Mouse (Mus musculus): ENCODE data around the gene Atp6v1a.
A peak's percentile ranks its signal among the peaks of the same experiment; 100 is the strongest.

Gene Atp6v1a

DNA sequence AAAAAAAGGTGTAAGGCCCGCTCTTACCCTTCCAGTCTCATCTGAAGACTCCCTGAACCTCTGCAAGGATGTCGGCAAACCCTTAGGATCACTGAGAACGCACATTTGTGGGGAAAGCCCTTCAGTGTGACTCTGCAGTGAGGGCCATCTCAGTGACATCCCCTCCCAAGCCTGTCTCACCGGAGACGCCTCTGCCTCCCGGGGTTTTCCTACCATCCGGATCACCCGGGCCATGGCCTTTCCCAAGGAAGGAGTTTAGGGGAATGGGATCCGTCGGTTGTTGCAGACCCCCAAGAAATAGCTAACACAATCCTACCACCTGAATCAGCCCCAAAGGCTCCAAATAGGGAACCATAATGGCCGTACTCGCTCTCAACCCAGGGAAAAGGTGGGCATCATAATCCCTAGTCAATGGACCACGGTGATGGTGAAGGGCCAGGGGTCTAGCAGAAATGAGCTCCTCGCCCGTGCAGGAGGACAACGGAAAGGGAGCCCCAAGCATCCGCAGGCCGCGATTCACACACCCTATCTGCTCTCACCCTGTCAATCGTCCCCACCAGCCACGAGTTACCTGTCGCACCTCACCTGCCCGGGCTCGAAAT is 1.0 kb downstream of the Atp6v1a start:
- DNase-seq = peak in 1 of 2 experiments; percentile 36

DNA sequence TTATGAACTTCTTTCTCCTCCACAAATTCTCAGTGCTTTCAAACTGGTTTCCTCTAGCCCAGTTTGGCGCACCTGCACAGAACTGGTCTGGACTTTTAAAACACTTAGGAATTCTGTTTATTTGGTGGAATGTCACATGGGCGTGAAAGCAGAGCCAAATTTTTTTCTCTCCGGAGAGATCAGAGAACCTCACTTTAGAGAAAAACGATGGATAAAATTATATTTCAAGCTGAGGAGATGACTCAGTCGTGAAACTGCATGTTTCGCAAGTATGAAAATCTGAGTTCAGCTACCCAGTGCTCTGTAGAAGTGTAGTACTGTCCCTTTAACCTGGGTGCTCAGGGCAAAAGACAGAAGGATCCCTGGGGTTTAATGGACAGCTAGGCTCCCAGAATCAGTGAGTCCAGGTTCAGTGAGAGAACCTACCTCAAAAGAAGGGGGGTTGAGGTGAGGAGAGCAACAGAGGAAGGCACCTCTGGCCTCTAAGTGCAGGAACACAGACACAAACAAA is 2.9 kb downstream of the Atp6v1a start:
- no peak for DNase-seq

DNA sequence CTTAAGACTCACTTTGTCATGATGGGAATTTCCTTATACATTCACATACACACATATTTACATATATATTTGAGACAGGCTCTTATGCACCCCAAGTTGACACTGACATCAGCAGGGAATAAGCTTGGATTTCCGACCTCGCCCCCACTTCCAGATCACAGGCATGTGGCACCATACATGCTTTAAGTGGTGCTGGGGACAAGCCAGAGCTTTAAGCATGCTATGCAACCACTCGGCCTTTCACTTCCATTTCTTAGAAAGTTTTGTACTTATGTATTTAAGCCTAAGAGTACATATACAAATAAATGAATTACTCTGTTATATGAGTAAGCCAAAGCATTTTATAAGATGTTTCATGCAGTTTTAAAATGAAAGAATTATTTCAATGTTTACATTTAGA is 6.3 kb downstream of the Atp6v1a start:
- no peak for DNase-seq

DNA sequence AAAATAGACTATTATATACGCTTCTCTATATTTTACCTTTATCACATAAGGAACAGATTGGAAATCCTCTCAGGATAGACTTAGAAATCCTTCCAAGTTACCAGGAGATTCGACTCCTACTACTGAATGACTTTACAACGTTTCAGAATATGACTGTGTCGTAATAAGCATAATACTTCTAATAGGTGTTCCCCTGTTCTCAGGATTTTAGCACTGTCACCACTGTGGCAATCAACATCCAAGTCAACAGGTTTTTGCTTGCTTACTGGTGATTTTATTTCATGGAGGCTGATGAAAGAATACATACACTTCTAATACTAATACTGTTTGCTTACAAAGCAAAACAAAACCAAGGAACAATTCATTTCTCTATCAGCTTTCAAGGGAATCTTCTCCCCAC is 7.2 kb downstream of the Atp6v1a start:
- no peak for DNase-seq

DNA sequence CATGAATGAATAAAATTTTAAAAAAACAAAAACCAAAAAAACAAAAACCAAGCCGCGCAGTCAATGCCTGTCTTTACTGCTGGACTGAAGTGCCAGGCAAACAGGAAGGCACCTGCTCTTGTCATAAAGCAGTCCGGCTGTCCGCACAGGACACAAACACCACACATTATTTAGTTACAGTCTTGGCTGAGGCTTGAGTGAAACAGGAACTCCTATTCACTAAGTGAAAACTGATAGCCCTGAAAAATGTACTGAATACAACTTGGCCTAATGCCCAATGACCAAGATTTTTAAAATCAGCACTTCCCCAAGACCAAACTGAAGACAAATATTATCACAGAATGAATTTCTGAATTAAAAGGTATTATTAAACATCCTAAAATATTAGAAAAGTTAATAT is 13.1 kb downstream of the Atp6v1a start:
- DNase-seq = peak; percentile 19 to 41

DNA sequence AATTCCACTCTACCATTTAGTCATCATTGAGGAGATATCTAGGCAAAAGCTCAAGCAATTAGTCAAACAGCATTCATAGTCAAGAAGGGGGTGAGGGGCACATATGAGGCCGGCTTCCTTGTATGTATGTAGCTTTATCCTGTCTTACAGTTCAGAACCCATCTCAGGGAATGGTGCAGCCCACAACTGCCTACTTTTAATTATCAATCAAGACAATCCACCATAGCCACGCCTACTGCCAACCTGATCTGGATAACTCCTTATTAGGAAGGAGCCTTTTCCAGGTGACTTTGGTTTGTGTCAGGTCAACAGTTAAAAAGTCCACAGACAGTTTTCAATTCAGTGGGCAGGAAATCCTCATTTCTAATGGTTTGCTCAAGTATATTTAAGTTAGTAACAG is 14.1 kb downstream of the Atp6v1a start:
- DNase-seq = no peak

DNA sequence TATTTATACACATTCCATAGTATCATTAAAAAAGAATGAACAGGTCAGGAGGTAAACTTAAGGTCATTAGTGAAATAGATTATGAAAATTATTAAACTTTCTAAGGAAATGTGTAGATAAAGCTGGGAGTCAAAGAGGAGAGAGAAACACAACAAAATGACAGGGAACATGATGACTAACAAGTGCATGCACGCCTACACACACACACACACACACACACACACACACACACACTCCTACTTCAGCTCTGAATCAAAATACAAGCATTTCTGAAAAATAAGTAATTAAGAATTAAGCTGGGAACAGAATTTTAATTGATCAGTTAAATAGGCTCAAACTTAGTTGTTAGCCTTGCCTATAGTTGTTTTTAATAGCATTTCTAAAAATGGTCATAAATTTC is 14.8 kb downstream of the Atp6v1a start:
- DNase-seq = no peak

DNA sequence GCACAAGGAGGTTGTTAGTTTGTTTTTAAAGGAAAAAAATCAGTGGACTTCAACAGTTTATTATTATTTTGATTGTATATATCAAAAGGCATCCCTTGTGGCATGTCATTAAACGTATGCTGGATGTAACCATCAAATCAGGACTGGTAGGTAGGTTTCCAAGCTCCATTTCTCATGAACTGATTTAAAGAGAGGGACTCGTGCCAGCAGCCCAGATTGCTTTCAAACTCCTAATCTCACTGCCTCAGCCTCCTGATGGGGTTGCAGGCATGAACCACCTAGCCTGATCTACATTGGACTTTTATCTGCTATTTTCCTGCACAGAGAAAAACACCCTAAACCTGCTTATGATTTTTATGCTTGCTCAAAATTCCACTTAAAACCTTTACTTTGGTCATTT is 15.7 kb downstream of the Atp6v1a start:
- DNase-seq = peak; percentile 73

DNA sequence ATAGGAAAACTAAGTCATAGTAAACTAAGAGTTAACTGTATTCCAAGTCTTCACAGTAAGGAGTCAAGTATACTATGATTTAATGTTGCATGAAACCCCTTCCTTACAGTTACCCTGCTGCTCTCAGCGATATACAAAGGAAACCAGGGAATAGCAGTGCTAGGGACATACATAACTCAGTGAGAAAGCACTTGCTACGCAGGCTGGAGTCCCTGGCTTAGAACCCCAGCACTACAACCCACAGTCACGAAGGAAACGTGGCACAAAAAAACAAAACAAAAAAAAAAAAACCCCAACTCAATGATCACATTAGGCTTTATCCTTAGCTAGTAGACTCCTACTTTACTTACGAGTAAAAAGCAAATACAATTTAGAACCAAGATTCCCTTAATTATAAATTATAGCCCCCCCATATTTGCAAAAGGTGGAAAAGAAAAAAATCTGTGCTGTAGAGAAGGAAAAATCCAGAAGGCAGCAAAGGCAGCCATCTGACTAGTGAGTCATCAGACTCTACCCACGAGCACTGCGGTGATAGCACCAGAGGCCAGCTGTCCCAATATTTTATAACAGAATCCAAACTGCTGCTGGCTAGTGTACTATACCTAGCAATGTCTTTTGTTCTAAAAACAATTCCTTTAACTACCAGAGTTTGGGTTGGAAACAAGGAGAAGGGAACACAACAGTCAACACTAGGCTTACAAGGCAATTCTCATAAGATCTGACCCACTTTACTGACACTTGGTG is 16.4 kb downstream of the Atp6v1a start:
- DNase-seq = peak; percentile 61 to 69

DNA sequence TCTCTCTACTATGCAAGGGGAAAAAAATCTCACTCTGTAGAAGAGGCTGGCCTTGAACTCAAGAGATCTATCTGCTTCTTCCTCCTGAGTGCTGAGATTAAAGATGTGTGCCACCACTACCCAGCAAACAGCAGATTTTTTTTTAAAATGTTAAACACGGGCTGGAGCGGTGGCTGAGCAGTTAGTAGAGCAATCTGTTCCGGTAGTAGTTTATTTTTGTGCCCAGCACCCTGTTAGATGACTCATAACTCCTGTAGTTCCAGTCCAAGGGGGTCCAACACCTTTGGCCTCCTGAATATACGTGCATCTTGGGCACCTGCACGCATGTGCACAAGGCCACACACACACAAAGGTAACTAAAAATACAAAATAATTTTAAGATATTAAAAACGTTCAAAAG is 16.9 kb downstream of the Atp6v1a start:
- DNase-seq = peak; percentile 34 to 44

DNA sequence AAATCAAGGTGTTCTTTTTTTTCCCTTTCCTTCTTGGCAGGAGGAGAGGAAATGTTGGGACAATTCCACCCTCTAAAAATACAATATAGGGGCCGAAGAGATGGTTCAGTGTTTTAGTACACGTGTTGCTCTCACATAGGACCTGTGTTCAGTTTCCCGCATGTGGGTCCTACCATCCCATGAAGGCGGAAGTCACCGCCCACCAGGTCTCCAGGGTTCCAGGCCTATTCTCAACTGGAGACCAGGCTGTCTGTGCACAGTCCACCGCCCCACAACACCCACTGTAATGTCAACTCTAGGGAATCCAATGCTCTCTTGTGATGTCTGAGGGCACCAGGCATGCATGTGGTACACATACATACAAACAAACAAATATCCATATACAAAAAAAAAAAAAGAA is 17.4 kb downstream of the Atp6v1a start:
- peak in 1 of 2 experiments; percentile 44 for DNase-seq

DNA sequence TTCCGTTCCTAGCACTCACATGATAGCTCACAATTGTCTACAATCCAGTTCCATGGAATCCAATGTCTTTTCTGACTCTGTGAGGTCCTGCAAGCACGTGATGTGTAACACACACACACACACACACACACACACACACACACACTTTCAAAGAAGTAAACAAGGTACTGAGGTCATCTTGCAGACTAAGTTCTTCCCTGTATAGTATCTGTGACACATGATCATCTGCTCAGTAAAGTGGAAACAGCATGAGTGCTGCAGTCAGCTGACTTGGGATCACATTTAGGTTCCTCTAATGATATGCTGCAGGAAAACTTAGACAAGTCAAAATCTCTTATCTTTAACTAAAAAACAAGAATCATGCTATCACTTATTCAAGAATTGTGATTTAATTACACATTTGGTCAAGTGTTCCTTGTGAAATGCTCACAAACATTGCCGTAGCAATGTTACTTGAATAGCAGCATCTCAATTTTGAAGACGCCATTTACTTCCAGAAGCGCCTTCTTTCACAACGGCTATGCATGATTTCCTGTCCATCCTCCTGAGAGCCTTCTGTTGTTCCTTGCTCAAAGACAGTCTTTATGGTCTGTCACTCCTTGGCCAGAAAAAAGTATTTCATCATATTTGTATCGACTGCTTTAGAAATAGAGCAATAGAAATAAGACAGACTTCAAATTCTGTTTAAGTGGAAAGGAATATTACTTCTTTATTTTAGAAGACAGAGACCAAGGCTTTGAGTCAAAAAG is 19.6 kb downstream of the Atp6v1a start:
- DNase-seq = no peak

DNA sequence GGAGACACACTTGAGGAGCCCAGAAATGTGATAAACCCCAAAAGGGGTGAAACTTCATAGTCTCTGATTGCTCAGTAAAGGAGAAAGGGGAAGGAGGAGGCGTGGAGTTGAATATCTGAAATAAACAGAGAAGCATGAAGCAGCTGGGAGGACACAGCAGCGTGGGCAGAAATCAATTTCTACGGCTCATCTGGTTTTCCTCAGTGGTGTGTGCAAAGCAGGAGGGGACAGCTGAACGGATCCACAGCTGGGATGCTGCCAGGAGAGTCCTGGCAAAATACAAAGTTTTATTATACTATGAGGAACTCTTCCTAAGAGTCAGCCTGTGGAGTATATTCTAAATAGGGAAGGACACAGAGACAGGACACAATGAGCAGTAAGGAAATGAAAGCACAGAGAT is 30.5 kb downstream of the Atp6v1a start:
- no peak for DNase-seq

DNA sequence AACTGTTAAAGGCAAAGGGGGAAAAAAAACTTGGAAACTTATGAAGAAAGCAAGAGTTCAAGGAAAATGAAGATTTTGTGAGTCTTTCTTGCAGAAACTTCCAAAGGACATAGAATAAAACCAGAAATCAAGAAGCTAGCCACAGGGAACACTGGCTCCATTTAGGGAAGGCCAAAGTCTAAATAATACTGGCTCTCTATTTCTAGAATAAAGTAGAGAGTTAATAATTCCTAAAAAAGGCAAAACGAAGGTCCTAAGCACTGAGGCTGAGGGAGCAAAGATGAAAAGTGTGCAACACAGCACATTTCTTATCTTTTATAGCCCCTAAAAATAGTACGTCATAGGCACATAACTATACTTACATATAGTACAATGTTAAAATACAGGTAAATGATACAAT is 34.3 kb downstream of the Atp6v1a start:
- no peak for DNase-seq

DNA sequence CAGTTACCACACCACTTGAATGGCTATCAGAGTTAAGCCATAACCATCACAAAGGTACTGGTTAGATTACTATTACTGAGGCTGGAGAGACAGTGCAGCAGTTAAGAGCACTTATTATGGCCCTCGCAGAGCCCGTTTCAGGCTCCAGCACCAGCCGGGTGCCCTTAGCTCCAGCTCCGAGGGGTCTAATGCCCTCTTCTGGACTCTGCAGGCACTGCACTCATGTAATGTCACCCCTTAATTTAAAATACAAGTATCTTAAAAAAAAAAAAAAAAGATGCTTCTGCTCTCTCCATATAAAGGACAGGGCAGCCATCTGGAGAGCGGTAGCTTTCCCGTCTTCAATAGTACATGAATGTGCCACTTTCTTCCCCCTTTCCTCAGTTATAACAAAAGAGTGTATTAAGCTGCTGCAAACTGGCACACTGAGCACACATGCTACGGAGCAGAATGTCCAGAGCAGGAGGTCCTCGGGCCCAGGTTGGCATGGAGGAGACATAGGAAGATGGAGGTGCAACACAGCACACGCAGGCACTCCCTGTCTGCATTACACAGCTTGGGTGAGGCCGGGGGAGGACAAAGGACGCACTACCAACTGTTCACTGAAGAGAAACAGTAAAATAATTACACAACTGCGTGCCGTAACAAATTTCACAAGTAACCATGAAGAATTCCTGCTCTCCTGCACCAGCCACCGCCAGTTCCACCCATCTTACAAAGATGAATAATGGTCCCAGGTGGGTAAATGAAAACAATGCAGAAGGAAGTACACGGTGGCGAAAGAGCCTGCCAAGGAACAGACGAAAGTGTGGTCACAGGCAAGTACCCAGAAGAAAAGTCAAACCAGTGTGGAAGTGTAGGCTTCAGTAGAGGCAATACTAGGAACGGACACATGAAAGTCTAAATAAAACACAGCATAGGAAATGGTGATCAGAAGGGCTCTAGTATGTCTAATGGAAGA is 35.4 kb downstream of the Atp6v1a start:
- DNase-seq = no peak

DNA sequence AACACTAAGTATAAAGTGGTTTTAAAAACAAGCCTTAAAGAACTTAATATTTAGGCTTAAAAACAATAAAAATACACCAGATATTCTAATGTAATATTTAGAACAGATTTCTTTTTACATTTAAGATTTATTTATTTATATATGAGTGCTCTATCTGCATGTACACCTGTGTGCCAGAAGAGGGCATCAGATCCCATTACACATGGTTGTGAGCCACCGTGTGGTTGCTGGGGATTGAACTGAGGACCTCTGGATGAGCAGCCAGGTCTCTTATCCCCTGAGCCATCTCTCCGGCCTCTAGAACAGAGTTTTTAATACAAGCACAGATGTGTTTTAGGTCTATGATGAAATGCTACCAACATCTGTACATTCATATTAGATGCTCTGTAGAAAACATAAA is 36.6 kb downstream of the Atp6v1a start:
- DNase-seq = no peak

DNA sequence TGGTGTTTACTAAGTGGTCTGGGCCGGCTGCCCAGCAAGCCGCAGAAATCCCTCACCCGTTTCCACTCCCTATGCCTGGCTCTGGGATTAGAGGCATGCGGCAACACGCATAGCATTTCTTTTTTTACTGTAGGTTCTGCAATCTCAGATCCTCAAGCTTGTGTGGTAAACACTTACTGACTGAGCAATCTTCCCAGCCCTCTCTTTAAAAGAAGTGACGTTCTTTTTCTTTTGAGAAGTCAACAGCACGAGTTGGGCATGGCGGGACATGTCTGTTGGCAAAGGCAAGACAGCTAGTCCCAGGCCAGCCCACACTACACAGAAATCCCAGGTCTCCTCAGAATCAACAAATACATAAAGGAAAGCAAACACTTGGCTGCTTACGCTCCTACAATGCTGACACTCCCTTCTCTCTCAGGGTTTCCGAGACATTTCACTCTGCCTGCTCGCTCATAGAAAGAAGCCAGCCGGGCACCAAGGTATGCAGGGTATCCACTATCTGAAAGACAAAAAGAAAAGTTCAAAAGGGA is 38.3 kb downstream of the Atp6v1a start:
- DNase-seq = no peak

DNA sequence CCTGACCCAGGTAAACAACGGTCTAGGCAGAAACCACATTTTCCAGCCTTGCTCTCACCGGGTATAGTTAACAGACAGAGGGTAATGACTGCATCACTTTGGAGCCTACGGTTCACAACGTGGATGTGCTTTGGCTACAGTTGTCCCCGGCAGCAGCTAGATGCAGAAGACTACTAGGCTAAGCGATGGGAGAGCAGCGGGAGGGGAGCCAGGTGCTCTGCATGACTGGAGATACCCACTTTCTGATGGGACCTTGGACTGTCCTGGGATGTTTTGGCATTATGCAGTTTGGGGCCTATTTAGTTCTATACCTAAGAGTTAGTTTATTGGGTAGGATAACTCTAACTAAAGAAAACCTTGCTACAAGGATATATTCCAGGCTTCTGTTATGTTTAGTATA is 40.1 kb downstream of the Atp6v1a start:
- DNase-seq = no peak

DNA sequence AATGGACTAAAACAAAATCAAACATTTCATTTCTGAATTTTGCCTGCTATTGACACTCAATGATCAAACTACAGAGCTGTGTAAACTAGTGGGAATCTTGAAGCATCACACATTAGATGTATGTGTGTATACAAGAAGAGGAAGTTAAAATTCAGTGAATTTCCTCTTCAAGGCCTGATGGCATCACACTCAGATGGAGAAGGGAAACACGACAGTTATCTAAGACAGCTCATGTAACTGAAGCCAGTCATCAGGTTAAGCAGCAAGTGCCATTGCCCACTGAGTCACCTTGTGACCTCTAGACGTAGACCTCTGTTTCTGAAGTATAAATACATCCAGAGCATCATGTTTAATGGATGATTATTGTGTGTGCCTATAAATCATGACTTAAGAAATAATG is 51.9 kb downstream of the Atp6v1a start:
- no peak for DNase-seq

DNA sequence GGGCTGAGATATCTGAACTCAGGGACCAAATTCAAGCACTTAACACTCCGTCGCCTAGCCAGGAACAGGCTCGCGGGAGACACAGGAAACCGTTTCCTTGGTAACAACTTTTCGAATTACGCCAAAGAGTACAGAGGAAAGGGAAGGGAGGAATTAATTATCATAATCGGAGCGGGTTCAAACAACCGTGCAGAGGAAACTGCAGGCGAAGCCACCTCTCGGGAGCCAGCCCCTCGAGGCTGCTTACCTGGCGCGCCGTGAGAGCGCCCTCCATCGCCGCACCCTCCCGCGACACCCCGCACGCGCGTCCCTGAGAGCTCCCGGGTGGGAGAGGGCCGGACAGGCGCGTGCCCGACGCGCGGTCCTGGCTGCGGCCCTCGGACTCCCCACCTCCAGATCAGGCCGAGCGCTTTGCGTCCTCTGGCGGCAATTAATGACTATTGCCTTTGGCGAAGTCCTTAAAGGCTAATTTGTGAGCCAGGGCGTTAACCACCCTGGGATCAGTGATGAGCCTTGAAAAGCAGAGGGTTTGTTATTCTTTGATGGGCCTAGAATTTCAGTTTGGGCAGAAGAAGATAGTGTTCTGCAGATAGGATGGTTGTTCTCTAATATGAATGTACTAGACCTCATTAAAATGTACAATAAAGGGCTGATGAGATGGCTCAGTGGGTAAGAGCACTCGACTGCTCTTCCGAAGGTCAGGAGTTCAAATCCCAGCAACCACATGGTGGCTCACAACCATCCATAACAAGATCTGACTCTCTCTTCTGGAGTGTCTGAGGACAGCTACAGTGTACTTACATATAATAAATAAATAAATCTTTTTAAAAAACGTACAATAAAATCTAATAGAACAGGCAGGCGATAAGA is 76.2 kb downstream of the Atp6v1a start, which contains the start of gene Gramd1c:
Gramd1c (minus strand) TSS at position 321 of the 870 bp plus-strand sequence.
- peak; percentile 61 to 64 for DNase-seq

DNA sequence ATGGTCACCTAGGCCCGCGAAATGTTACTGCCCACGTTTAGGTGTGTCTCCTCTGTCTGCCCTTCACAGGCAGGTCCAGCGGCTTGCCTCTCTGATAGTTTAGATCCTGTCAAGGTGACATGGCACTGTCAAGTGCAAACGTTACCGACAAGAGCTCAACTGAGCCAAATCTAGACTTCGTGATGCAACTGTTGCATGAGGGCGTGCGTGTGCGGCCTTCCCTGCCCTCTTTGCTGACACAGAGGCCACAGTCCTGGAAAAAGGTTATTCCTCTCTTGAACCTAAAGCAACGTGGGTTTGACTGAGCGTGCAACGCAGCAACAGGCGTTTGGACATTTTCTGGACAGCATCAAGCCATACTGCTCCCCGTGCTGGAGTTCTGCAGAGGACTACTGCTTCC is 78.2 kb downstream of the Atp6v1a start:
- no peak for DNase-seq
